Mouse (Mus musculus): ENCODE results near the gene Sh2d7.

GRCm38 (mm10) chr9:54501453-54502110 lies 37.2 kb upstream of the Sh2d7 start, which contains the start of gene Dmxl2:
- TF ChIP-seq POLR2A (IDR thresholded peaks at IDR 0.05; ENCODE audit: low read depth, low read length) (no peak), CTCF (IDR thresholded peaks at IDR 0.05; ENCODE audit: borderline replicate concordance, insufficient read depth, low read length) (no peak)

All from embryonic fibroblast, embryonic 13.5 days (primary cell).